Mouse (Mus musculus) erythroblast, embryonic 14.5 days (primary cell): Measurements from ENCODE around the gene Cat. TPM values are rescaled to one million over a fixed set of nuclear protein-coding genes. Genes with fewer than 3 reads are reported as not detected.

Experiments used
- H3K27me3 ChIP-seq: 2 replicates; pipeline ENCODE4 v1.6.1; 2012; ENCODE audit warnings: inconsistent platforms; ENCODE audit not compliant: control insufficient read depth
- H3K36me3 ChIP-seq: 2 replicates; pipeline ENCODE4 v1.6.1; 2012; ENCODE audit warnings: mild to moderate bottlenecking, inconsistent platforms; ENCODE audit not compliant: control insufficient read depth
- H3K4me1 ChIP-seq: 2 replicates; pipeline ENCODE4 v1.6.1; 2012; ENCODE audit warnings: inconsistent platforms; ENCODE audit not compliant: control insufficient read depth
- H3K4me3 ChIP-seq: replicated peaks from 2 replicates; pipeline ENCODE3; 2012; ENCODE audit warnings: moderate library complexity, mild to moderate bottlenecking, inconsistent platforms
- H3K9me3 ChIP-seq: 2 replicates; pipeline ENCODE4 v1.6.1; 2012; ENCODE audit warnings: low read length, inconsistent platforms, mixed read lengths; ENCODE audit not compliant: control insufficient read depth
- GATA1 ChIP-seq: IDR thresholded peaks from 2 replicates; pipeline ENCODE4 v1.6.1; 2012; ENCODE audit warnings: low read length, inconsistent platforms, mixed read lengths
- TAL1 ChIP-seq: IDR thresholded peaks from 3 replicates; pipeline ENCODE4 v1.6.1; 2012; ENCODE audit warnings: low read length, inconsistent platforms, mixed read lengths
- polyA plus RNA-seq: library from polyadenylated mRNA; stranded (reverse); fragments of >175 nt; gene quantifications from 2 replicates; pipeline ENCODE4 v1.2.3, GENCODE M21; 2012

The Cat gene
- polyA plus RNA-seq, 1 experiment = 31.9 TPM

GRCm38 (mm10) chr2:103480871-103481270, 4.1 kb downstream of the Cat start:
- peak overlapping the region; percentile 99 for H3K4me3 ChIP-seq
- peaks cover 75% of the 10 kb centered on the region for H3K4me1 ChIP-seq
- no peaks in the 10 kb centered on the region for H3K27me3 ChIP-seq
- no peaks in the 10 kb centered on the region for H3K9me3 ChIP-seq
- H3K36me3 ChIP-seq = peaks cover 74% of the 10 kb centered on the region
- TF ChIP-seq GATA1 = no peak
- no peak for TF ChIP-seq TAL1

GRCm38 (mm10) chr2:103480240-103480639, 4.7 kb downstream of the Cat start:
- Histone ChIP-seq H3K4me3 (peak overlapping the region; percentile 99), H3K27me3 (no peaks in the 10 kb centered on the region), H3K4me1 (peaks cover 73% of the 10 kb centered on the region), H3K9me3 (no peaks in the 10 kb centered on the region), H3K36me3 (peaks cover 80% of the 10 kb centered on the region)
- TF ChIP-seq GATA1 = no peak

- Histone ChIP-seq H3K9me3 (no peaks in the 10 kb centered on the region), H3K4me1 (peaks cover 64% of the 10 kb centered on the region), H3K27me3 (no peaks in the 10 kb centered on the region), H3K4me3 (no peak overlapping the region), H3K36me3 (peaks cover 95% of the 10 kb centered on the region)
- TF ChIP-seq GATA1 (no peak), TAL1 (no peak)
Measured at GRCm38 (mm10) chr2:103478326-103478725, 6.6 kb downstream of the Cat start.

DNA sequence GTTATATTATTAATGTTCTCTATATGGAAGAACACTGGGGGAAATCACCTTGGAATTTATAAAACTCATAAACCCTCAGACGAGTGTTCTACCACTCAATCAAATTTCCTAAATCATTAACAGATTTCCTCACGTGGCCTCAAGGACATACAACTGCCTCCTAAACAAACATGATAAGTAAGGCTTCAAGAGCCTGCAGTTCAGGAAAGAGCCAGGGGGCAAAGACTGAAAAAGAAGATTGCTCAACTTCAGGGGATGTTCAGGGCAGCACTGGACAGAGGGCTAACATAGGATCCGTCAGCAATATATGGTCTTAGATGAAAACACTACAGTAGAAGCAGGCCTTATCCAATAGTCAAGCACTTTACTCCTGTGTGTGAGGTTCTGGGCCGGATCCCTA, 7.5 kb downstream of the Cat start:
- H3K4me3 ChIP-seq = no peak overlapping the region

DNA sequence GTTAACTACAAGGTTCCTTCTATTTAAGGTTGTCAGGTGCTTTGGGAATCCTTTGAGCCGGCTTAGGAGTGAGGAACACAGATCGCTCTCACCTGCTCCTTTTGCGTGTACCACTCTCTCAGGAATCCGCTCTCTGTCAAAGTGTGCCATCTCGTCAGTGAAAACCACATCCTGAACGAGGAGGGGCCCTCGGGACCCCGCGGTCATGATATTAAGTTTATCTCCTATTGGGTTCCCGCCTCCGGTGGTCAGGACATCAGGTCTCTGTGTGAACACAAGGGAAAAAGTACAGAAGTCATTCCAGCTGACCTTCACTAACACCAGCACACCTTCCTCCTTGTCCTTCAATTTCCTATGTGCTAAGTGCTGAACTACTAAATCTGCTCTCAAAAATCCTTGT, 8.3 kb downstream of the Cat start:
- no peak for TF ChIP-seq GATA1
- TF ChIP-seq TAL1 = no peak
- Histone ChIP-seq H3K4me3 (no peak overlapping the region), H3K9me3 (no peaks in the 10 kb centered on the region), H3K4me1 (peaks cover 48% of the 10 kb centered on the region), H3K27me3 (no peaks in the 10 kb centered on the region), H3K36me3 (peaks cover 95% of the 10 kb centered on the region)

More for the DNA sequence above, 7.5 kb downstream of the Cat start:
- peaks cover 55% of the 10 kb centered on the region for H3K4me1 ChIP-seq
- TF ChIP-seq GATA1 = no peak
- no peak for TF ChIP-seq TAL1
- H3K9me3 ChIP-seq = no peaks in the 10 kb centered on the region
- peaks cover 95% of the 10 kb centered on the region for H3K36me3 ChIP-seq
- no peaks in the 10 kb centered on the region for H3K27me3 ChIP-seq

- no peaks in the 10 kb centered on the region for H3K27me3 ChIP-seq
Measured at GRCm38 (mm10) chr2:103476180-103476579, 8.8 kb downstream of the Cat start.

GRCm38 (mm10) chr2:103473362-103473761, 11.6 kb downstream of the Cat start:
- TF ChIP-seq GATA1 (no peak), TAL1 (no peak)
- peaks cover 18% of the 10 kb centered on the region for H3K4me1 ChIP-seq
- H3K4me3 ChIP-seq = no peak overlapping the region
- H3K27me3 ChIP-seq = no peaks in the 10 kb centered on the region
- no peaks in the 10 kb centered on the region for H3K9me3 ChIP-seq
- H3K36me3 ChIP-seq = peaks cover 96% of the 10 kb centered on the region

More at GRCm38 (mm10) chr2:103476180-103476579, 8.8 kb downstream of the Cat start:
- H3K9me3 ChIP-seq = no peaks in the 10 kb centered on the region
- no peak overlapping the region for H3K4me3 ChIP-seq
- peaks cover 95% of the 10 kb centered on the region for H3K36me3 ChIP-seq
- TF ChIP-seq TAL1 (no peak), GATA1 (no peak)
- H3K4me1 ChIP-seq = peaks cover 43% of the 10 kb centered on the region

GRCm38 (mm10) chr2:103466984-103467588, 17.9 kb downstream of the Cat start:
- H3K36me3 ChIP-seq = peaks cover 99% of the 10 kb centered on the region
- TF ChIP-seq GATA1 (no peak), TAL1 (no peak)

DNA sequence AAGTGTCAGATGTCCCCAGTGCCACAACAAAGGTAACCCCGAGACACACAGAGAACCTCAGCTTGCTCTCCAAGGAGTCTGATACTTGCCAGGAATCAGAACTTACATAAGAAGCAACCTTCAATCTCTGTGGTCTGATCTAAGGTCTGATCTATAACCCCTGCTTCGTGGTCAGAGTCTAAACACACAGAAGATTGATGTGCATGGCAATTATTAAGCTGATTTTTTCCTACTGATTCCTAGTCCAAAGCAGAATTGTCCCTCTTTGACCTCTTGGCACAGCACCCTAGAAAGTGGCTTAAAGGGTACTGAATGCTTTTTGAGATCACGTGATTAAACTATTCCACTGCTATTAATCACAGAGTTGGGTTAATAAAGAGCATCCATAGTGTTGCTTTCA, 18.7 kb downstream of the Cat start:
- TF ChIP-seq GATA1 (no peak), TAL1 (no peak)
- Histone ChIP-seq H3K27me3 (no peaks in the 10 kb centered on the region), H3K4me3 (no peak overlapping the region), H3K36me3 (peaks cover 99% of the 10 kb centered on the region), H3K4me1 (peaks cover 3% of the 10 kb centered on the region; the same call in 1 of the 2 replicates), H3K9me3 (no peaks in the 10 kb centered on the region)

More at GRCm38 (mm10) chr2:103466984-103467588, 17.9 kb downstream of the Cat start:
- Histone ChIP-seq H3K4me1 (peaks cover 2% of the 10 kb centered on the region; the same call in 1 of the 2 replicates), H3K27me3 (no peaks in the 10 kb centered on the region), H3K9me3 (no peaks in the 10 kb centered on the region), H3K4me3 (no peak overlapping the region)

- H3K9me3 ChIP-seq = no peaks in the 10 kb centered on the region
- H3K4me3 ChIP-seq = no peak overlapping the region
- no peaks in the 10 kb centered on the region for H3K27me3 ChIP-seq
- peaks cover 8% of the 10 kb centered on the region for H3K4me1 ChIP-seq
- H3K36me3 ChIP-seq = peaks cover 99% of the 10 kb centered on the region
- no peak for TF ChIP-seq TAL1
- TF ChIP-seq GATA1 = no peak
Measured at GRCm38 (mm10) chr2:103465429-103465828, 19.5 kb downstream of the Cat start.
